Mouse (Mus musculus): ENCODE measurements around the gene Duox2.

- TF ChIP-seq CTCF (IDR thresholded peaks at IDR 0.05; ENCODE audit: low read depth, low read length), result no peak
- no peak for TF ChIP-seq POLR2A (IDR thresholded peaks at IDR 0.05; ENCODE audit: extremely low read depth, insufficient read depth, low read length)
These were observed 594 bp upstream of the Duox2 start, which contains the start of gene Duoxa2 for GRCm38 (mm10) chr2:122298596-122299490.

Measured in liver, adult 2 months (tissue).